Mouse (Mus musculus) layer of hippocampus, adult 6 months (tissue): ENCODE results near the gene Fam83g. TPM values are rescaled to one million over a fixed set of nuclear protein-coding genes. Genes with fewer than 3 reads are reported as not detected.

Experiments used
- long read RNA-seq, 2 experiments: library from polyadenylated mRNA; unstranded; transcript quantifications; one replicate each; pipeline ENCODE4 v2.0.0; 2019 to 2020
- polyA plus RNA-seq: library from polyadenylated mRNA; unstranded; fragments of <200 nt; fragmentation: Nextera tagmentation; gene quantifications from 2 replicates; pipeline ENCODE4 v1.2.3, GENCODE M21; 2021

Gene Fam83g
- polyA plus RNA-seq: 0.05 TPM in 2 replicates
- long read RNA-seq, experiment 1: 0 reads
- long read RNA-seq, experiment 2, partial matches to known transcripts: 0 of 2 reads
- long read RNA-seq, experiment 2, other reads (novel, unspliced or antisense): 2 of 2 reads

DNA sequence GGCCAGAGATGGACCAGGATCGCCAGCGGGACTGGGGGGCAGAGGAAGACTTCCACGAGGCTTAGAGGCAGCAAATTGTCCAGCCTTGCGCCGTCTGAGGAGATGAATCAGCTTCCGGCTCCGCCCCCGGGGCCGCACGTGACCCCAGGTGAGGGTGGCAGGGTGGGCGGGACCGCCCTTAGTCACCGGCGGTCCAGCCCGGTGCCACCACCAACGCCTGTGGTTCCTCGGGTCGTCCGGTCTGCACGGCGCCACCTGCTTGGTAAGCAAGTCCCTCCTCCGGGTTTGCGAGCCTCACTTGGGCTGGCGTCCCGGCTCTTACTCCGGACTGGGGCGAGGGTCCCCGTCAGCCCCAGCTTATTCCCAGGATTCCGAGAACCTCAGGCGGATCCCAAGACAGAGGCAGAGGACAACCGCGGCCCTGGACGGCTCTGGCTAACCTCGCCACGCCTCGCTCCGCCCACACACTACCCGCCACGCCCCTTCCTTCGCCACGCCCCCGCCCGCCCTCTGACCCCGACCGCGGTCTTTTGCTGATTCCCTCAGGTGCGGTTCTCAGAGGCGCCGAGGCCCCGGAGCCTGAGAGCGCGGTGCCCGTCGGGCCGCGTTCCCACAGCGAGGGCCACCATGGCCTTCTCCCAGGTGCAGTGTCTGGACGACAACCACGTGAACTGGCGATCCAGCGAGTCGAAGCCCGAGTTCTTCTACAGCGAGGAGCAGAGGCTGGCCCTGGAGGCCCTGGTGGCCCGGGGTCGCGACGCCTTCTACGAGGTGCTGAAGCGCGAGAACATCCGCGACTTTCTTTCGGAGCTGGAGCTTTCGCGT is at the start of gene Fam83g:
Gene Fam83g, plus strand, starts transcription at position 185 of the 825 bp plus-strand sequence.

DNA sequence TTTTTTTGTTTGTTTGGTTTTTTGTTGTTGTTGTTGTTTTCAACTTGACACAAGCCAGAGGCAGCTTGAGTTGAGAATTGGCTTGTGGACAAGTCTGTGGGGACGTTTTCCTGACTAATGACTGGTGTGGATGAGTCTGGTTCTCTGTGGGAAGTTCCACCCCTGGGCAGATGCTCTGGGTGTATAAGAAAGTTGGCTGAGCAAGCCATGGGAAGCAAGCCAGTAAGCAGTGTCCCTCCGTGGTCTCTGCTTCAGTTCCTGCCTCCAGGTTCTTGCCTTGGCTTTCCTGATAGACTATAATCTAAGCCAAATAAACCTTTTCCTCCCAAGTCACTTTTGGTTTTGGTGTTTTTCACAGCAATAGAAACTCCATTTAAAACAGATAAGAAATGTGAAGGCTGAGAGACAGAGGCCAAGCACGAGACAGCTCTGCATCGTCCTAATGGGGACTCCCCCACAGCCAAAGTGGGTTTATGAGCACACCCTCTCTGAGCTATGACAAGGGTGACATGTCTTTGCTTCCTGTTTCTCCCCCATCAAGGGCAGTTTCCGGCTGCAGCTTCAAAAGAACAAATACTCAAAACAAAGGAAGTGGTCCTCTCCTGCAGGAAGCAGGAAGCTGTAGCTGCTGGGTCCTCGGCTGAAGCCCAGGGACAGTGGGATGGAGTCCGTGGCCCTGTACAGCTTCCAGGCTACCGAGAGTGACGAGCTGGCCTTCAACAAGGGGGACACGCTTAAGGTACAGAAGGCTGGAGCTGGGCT is 31.0 kb upstream of the Fam83g start, which contains the start of gene Grap:
Gene Grap, plus strand, starts transcription at position 580 of the 762 bp plus-strand sequence.

DNA sequence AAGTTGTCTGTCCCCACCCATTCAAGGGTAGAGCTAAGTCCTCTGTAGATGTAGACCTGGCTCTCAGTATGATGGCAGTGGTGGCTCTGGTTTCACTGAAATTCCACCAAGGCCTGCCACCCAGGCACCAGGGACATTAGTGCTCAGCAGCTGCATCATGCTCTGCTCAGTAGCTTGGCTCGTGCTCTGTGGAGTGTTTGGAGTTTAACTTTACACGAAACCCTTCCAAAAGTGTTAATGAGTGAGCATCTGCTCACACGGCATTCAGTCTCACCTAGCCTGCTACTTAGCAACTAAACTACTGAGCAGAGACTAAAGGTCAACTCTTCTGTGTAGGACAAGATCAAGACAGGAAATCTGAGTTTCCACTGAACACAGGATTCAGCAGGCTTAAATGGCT is 36.7 kb downstream of the Fam83g start, which contains the start of gene Slc5a10:
Gene Slc5a10, minus strand, starts transcription at position 191 of the 400 bp plus-strand sequence.

Other genes with a start within 250 kb of the Fam83g start
- gene Rnf112, start 230.0 kb upstream of the Fam83g start, polyA plus RNA-seq: 20.2 and 24.6 TPM in 2 replicates
- 3.6 and 5.5 TPM in 2 replicates for gene Mfap4, start 198.7 kb upstream of the Fam83g start, polyA plus RNA-seq
- 15.7 and 16.4 TPM in 2 replicates for gene Mapk7, start 189.7 kb upstream of the Fam83g start, polyA plus RNA-seq
- 52.5 and 61.4 TPM in 2 replicates for gene B9d1, start 178.9 kb upstream of the Fam83g start, polyA plus RNA-seq
- gene Epn2, start 104.4 kb upstream of the Fam83g start, polyA plus RNA-seq: 134 and 150 TPM in 2 replicates
- 9.0 and 10.4 TPM in 2 replicates for gene Grap, start 30.8 kb upstream of the Fam83g start, polyA plus RNA-seq
- gene Slc5a10, start 36.7 kb downstream of the Fam83g start, polyA plus RNA-seq: 0.09 and 0.21 TPM in 2 replicates
- gene Prpsap2, start 78.0 kb downstream of the Fam83g start, polyA plus RNA-seq: 23.9 and 27.3 TPM in 2 replicates
- gene Ulk2, start 171.0 kb downstream of the Fam83g start, polyA plus RNA-seq: 7.7 and 8.7 TPM in 2 replicates
- gene Akap10, start 246.2 kb downstream of the Fam83g start, polyA plus RNA-seq: 2.8 and 3.0 TPM in 2 replicates